Mouse (Mus musculus): ENCODE measurements around the gene Vmn1r212.

DNA sequence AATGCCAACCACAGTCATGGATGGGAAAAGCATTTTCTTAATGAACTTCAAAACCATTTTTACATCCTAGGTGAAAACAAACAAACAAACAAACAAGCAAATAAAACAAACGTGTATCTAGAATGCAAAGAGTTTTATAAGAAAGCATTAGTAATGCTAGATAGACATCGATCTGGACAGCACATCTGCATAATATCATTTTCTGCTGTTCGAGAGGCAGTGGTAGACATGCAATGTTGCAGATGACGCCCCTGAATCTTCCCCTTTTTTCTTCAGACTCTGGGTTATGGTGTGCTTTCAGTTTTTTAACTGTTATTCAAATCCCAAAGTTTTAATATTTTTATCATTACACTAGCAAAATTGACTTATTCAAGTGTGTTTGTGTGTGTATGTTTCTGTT is at the start of gene Vmn1r212:
- TF ChIP-seq EP300 (IDR thresholded peaks at IDR 0.05) = no peak
- no peak for TF ChIP-seq CTCF (IDR thresholded peaks at IDR 0.05)
